Mouse (Mus musculus): Measurements from ENCODE around the gene Olfr366. TPM values are rescaled to one million over a fixed set of nuclear protein-coding genes. Genes with fewer than 3 reads are reported as not detected.

Olfr366 gene
- total RNA-seq (2023; ENCODE audit: inconsistent age) = not detected in 4 replicates

GRCm38 (mm10) chr2:37211274-37211673, at the start of gene Olfr366:
TSS of gene Olfr366 (plus strand) at chr2:37211574.

GRCm38 (mm10) chr2:37187898-37188297, 23.5 kb upstream of the Olfr366 start, which contains the start of gene Olfr365:
TSS of gene Olfr365 (plus strand) at chr2:37188198.

Other genes starting within 250 kb of the Olfr366 start
- gene Olfr357, start 217.7 kb upstream of the Olfr366 start, total RNA-seq (2023; ENCODE audit: inconsistent age) = not detected in 4 replicates
- gene Olfr358, start 202.2 kb upstream of the Olfr366 start, total RNA-seq (2023; ENCODE audit: inconsistent age) = not detected in 4 replicates
- gene Olfr360, start 145.8 kb upstream of the Olfr366 start, total RNA-seq (2023; ENCODE audit: inconsistent age) = not detected in 4 replicates
- not detected in 4 replicates for gene Olfr361, start 122.3 kb upstream of the Olfr366 start, total RNA-seq (2023; ENCODE audit: inconsistent age)
- gene Olfr362, start 93.7 kb upstream of the Olfr366 start, total RNA-seq (2023; ENCODE audit: inconsistent age) = not detected in 4 replicates
- gene Olfr364-ps1, start 72.3 kb upstream of the Olfr366 start, total RNA-seq (2023; ENCODE audit: inconsistent age) = not detected in 4 replicates
- 0.12 TPM in 1 of 4 replicates, not detected in the others for gene Olfr365, start 23.4 kb upstream of the Olfr366 start, total RNA-seq (2023; ENCODE audit: inconsistent age)
- gene Olfr368, start 114.9 kb downstream of the Olfr366 start, total RNA-seq (2023; ENCODE audit: inconsistent age) = not detected in 4 replicates
- 32.3 to 37.8 TPM (median 35.4 TPM) in 4 replicates for gene Pdcl, start 147.8 kb downstream of the Olfr366 start, total RNA-seq (2023; ENCODE audit: inconsistent age)
- gene Rc3h2, start 211.3 kb downstream of the Olfr366 start, total RNA-seq (2023; ENCODE audit: inconsistent age) = 51.5 to 67.3 TPM (median 60.0 TPM) in 4 replicates
- 2.9 to 6.4 TPM (median 4.5 TPM) in 4 replicates for gene Zbtb26, start 231.6 kb downstream of the Olfr366 start, total RNA-seq (2023; ENCODE audit: inconsistent age)
- 16.1 to 18.5 TPM (median 17.5 TPM) in 4 replicates for gene Zbtb6, start 231.6 kb downstream of the Olfr366 start, total RNA-seq (2023; ENCODE audit: inconsistent age)
- gene Rabgap1, start 231.7 kb downstream of the Olfr366 start, total RNA-seq (2023; ENCODE audit: inconsistent age) = 44.7 to 50.4 TPM (median 47.4 TPM) in 4 replicates

All from B cell, adult (primary cell).